Mouse (Mus musculus): ENCODE data around the gene Syngr3. TPM values are rescaled to one million over a fixed set of nuclear protein-coding genes. Genes with fewer than 3 reads are reported as not detected.
A peak's percentile ranks its signal among the peaks of the same experiment; 100 is the strongest.

The Syngr3 gene
- total RNA-seq, 2 experiments from 2014 or later, result 177 to 188 TPM

GRCm38 (mm10) chr17:24717943-24718342, 28.2 kb upstream of the Syngr3 start, which contains the start of the genes Rnf151 and Rps2:
TSS of gene Rnf151 (minus strand) at chr17:24718063.
TSS of gene Rps2 (plus strand) at chr17:24718116.
- DNase-seq (ENCODE audit: extremely low spot score in 1 of 2, low spot score in 2 of 2), result no peak
- intact Hi-C loops (cut with DNase I), result no loop called here
- Histone ChIP-seq H3K27ac (no peak within 1 kb of the TSS), H3K4me3 (peak within 1 kb of the TSS; percentile 77; the same call in 1 of the 2 replicates)
- no peak for TF ChIP-seq CTCF (IDR thresholded peaks at IDR 0.05)

- Histone ChIP-seq H3K4me3 (no peak overlapping the region), H3K27ac (no peak overlapping the region)
- DNase-seq (ENCODE audit: extremely low spot score in 1 of 2, low spot score in 2 of 2), result no peak
- no peak for TF ChIP-seq CTCF (IDR thresholded peaks at IDR 0.05)
- intact Hi-C loops (cut with DNase I), result no loop called here
These were observed 26.5 kb upstream of the Syngr3 start for GRCm38 (mm10) chr17:24716166-24716682.

- H3K27ac ChIP-seq, result no peak overlapping the region
- TF ChIP-seq CTCF (IDR thresholded peaks at IDR 0.05), result no peak
- DNase-seq (ENCODE audit: extremely low spot score in 1 of 2, low spot score in 2 of 2), result no peak
- no peak overlapping the region for H3K4me3 ChIP-seq
- intact Hi-C loops (cut with DNase I), result no loop called here
These were observed 25.8 kb upstream of the Syngr3 start for GRCm38 (mm10) chr17:24715556-24715955.

GRCm38 (mm10) chr17:24708646-24709045, 18.9 kb upstream of the Syngr3 start:
- intact Hi-C loops (cut with DNase I), result no loop called here
- Histone ChIP-seq H3K27ac (no peak overlapping the region), H3K4me3 (no peak overlapping the region)
- peak; percentile 60 for TF ChIP-seq CTCF (IDR thresholded peaks at IDR 0.05)
- no peak for DNase-seq (ENCODE audit: extremely low spot score in 1 of 2, low spot score in 2 of 2)

GRCm38 (mm10) chr17:24707801-24708425, 18.2 kb upstream of the Syngr3 start:
- DNase-seq (ENCODE audit: extremely low spot score in 1 of 2, low spot score in 2 of 2), result no peak
- peak overlapping the region; percentile 94 for H3K4me3 ChIP-seq
- peak overlapping the region; percentile 65 for H3K27ac ChIP-seq
- intact Hi-C loops (cut with DNase I), result no loop called here
- no peak for TF ChIP-seq CTCF (IDR thresholded peaks at IDR 0.05)

- peak; percentile 93 to 98 for DNase-seq (ENCODE audit: extremely low spot score in 1 of 2, low spot score in 2 of 2)
- no peak for TF ChIP-seq CTCF (IDR thresholded peaks at IDR 0.05)
- Histone ChIP-seq H3K4me3 (peak within 1 kb of the TSS; percentile 94), H3K27ac (peak within 1 kb of the TSS; percentile 65)
- intact Hi-C loops (cut with DNase I), result no loop called here
These were observed 17.4 kb upstream of the Syngr3 start, which contains the start of gene Tbl3 for GRCm38 (mm10) chr17:24706982-24707800. TSS of gene Tbl3 (minus strand) at chr17:24707660.

- Histone ChIP-seq H3K27ac (no peak overlapping the region), H3K4me3 (no peak overlapping the region)
- DNase-seq (ENCODE audit: extremely low spot score in 1 of 2, low spot score in 2 of 2), result no peak
- intact Hi-C loops (cut with DNase I), result no loop called here
- no peak for TF ChIP-seq CTCF (IDR thresholded peaks at IDR 0.05)
These were observed 16.1 kb upstream of the Syngr3 start for GRCm38 (mm10) chr17:24705821-24706220.

- no peak for TF ChIP-seq CTCF (IDR thresholded peaks at IDR 0.05)
- DNase-seq (ENCODE audit: extremely low spot score in 1 of 2, low spot score in 2 of 2), result no peak
- intact Hi-C loops (cut with DNase I), result no loop called here
- Histone ChIP-seq H3K27ac (no peak overlapping the region), H3K4me3 (no peak overlapping the region)
These were observed 11.5 kb upstream of the Syngr3 start for GRCm38 (mm10) chr17:24701251-24701650.

GRCm38 (mm10) chr17:24699473-24699872, 9.7 kb upstream of the Syngr3 start:
- intact Hi-C loops (cut with DNase I), result no loop called here
- no peak for DNase-seq (ENCODE audit: extremely low spot score in 1 of 2, low spot score in 2 of 2)
- TF ChIP-seq CTCF (IDR thresholded peaks at IDR 0.05), result no peak
- H3K27ac ChIP-seq, result no peak overlapping the region
- no peak overlapping the region for H3K4me3 ChIP-seq

GRCm38 (mm10) chr17:24698715-24699114, 9.0 kb upstream of the Syngr3 start:
- DNase-seq (ENCODE audit: extremely low spot score in 1 of 2, low spot score in 2 of 2), result no peak
- no peak overlapping the region for H3K4me3 ChIP-seq
- no peak overlapping the region for H3K27ac ChIP-seq
- intact Hi-C loops (cut with DNase I), result no loop called here
- no peak for TF ChIP-seq CTCF (IDR thresholded peaks at IDR 0.05)

GRCm38 (mm10) chr17:24697985-24698384, 8.2 kb upstream of the Syngr3 start:
- no peak overlapping the region for H3K27ac ChIP-seq
- no peak overlapping the region for H3K4me3 ChIP-seq
- intact Hi-C loops (cut with DNase I), result no loop called here
- no peak for DNase-seq (ENCODE audit: extremely low spot score in 1 of 2, low spot score in 2 of 2)
- no peak for TF ChIP-seq CTCF (IDR thresholded peaks at IDR 0.05)

GRCm38 (mm10) chr17:24696011-24696697, 6.4 kb upstream of the Syngr3 start, which contains the start of the genes Gfer and Noxo1:
TSS of gene Gfer (minus strand) at chr17:24696156.
TSS of gene Noxo1 (plus strand) at chr17:24696234.
- TF ChIP-seq CTCF (IDR thresholded peaks at IDR 0.05), result peak; percentile 38
- intact Hi-C loops (cut with DNase I), result no loop called here
- DNase-seq (ENCODE audit: extremely low spot score in 1 of 2, low spot score in 2 of 2), result peak; percentile 83 to 87
- Histone ChIP-seq H3K27ac (peak within 1 kb of the TSS; percentile 93), H3K4me3 (peak within 1 kb of the TSS; percentile 55)
